Mouse (Mus musculus): ENCODE measurements at regions not wholly inside any gene's neighbourhood (a gene's known extent, or its start where the extent isn't known, plus 50 kb on each side); places are given as distances from the start of the nearest gene placed in this dataset.

DNA sequence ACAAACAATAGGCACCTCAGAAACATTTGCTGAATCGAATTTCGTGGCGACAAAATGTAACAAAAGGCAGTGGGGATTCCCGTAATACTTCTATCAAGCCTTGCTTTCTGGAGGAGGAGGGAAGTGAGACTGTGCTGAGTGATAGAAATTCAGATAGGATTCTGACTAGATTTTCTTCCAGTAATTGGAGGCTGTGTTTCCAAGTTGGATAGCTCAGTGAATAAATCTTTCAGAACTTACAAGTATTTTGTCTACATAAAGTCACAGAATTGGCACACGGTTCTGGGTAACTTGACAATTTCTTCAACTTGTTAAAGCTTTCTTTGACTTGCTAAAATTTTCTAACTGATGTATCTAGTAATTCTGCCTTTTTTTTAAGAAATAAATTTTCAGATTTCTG, 239.4 kb upstream of the Thsd7b start:
- TF ChIP-seq CTCF (IDR thresholded peaks at IDR 0.05; ENCODE audit: insufficient read depth, low read depth, low read length): no peak
- TF ChIP-seq POLR2A (IDR thresholded peaks at IDR 0.05; ENCODE audit: insufficient read depth, low read depth, low read length): no peak
